Mouse (Mus musculus) right cerebral cortex, postnatal 36 days (tissue): ENCODE results near the gene Kcnk10.

Source experiments
- DNase-seq, 2 experiments: peaks; one replicate each; pipeline ENCODE4 v3.0.0; 2022; ENCODE audit warnings: low spot score in 2 of 2, mixed read lengths in 1 of 2

Gene Kcnk10

DNA sequence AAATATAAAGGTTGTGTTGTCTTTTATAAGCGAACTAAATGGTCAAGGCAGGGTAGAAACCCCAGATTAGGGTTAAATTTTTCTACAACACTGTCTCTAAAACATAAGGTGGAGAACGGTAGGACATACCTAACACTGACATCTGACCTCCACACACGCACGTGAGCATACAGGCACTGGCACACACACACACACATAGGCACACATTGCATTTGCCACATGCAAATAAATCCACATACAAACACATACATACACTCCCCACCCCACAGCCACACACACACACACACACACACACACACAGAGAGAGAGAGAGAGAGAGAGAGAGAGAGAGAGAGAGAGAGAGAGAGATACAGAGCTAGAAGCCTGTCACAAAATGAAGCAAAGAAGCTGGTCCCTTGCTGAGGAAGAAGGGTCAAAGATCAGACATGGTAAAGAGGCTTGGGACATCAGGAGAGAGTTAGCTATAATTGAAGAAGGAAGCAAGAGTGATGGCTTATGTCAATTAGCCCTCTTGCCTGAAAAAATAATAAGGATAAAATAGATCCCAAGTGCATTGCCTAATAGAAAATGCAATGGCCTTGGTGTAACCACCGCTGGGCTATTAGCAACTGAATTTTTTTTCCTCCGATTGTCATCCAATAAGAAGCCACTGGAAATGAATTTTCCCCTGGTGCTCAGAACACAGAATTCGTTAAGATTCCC lies 58.1 kb downstream of the Kcnk10 start:
- DNase-seq: no peak

DNA sequence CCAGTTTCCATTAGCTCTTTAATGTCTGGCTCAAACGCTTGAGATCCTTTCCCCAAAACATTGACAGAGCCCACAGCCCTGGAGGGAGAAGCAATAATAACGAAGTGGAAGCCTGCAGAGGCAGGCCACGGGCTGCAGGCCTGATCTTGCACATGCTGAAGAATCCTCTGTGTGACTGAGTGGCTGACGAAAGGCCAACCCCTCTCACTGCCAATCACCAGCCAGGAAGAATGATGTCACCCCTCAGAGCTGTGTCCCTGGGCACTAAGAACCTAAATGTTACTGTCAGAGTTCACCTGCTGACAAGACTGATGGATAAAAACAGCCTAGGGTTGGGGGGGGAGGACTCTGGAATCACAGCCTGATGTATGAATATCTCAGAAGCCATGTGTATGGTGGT lies 72.5 kb downstream of the Kcnk10 start:
- no peak for DNase-seq

DNA sequence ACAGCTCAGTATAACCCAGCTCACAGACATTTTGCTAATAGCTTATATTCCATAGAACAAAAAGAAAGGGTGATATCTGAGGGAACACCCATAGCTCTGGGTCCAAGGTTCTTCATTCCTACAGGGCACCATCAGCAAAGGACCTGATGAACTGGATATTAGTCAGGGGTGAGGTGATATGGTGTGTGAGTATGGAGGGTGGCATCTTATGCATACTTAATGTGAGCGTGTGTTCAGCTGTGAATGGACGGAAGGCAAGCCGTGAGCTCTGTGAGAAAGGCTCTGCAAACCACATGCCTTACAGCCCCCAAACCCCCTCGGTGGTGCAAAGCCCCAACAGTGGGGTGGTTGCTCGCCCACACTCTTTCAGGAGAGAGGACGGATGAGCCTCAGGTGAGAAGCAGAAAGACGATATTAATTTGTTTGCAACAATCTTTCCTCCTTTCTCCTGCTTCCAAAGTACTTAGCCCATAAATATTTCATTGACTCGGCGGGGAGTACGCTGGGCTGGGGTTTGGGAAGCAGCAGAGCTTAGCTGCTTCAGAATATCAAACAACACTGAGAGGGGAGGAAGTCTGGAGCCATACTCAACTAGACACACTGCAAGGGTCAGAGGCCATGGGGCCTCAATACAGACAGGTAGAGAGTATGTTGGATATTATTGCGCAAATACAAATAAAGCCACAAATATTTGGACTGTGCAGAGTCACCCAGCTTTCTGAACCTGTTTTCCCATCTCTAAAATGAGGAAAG lies 76.4 kb downstream of the Kcnk10 start:
- no peak for DNase-seq

DNA sequence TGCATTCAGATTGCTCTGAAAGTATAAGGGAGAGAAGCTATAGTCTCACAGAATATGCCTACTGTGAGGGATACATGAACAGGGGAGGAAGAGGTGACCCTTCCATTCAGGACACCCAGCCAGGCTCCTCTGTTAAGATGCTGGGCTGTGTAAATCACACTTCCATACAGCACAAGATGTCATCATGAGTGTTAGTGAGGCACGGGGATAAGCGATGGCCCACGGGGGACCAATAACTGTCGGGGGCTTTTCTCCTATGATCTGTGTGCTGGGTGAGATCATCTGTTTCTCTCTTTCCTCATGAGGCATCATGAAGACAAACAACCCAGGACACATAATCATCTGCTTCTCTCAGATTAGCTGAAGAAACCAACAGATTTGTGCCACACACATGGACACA lies 77.1 kb downstream of the Kcnk10 start:
- DNase-seq: no peak

DNA sequence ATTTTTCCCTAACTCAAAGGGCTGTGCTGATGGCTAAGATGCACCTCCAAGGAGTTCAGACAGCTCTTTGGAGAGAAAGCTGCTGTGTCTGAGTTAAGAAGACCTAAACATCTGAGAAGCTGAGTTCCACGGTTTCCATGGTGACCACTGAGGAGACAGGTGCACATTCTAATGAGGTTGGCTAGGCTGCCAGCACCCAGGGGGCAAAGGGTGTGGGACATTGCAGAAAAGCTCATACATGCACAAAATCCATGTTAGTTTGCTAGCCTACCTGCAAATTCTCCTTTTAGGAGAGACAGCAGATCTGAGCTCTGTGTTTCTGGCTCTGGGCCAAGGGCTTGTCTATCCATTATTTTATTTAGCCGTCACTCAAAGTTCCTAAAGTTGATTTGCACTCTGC lies 96.7 kb downstream of the Kcnk10 start:
- no peak for DNase-seq

DNA sequence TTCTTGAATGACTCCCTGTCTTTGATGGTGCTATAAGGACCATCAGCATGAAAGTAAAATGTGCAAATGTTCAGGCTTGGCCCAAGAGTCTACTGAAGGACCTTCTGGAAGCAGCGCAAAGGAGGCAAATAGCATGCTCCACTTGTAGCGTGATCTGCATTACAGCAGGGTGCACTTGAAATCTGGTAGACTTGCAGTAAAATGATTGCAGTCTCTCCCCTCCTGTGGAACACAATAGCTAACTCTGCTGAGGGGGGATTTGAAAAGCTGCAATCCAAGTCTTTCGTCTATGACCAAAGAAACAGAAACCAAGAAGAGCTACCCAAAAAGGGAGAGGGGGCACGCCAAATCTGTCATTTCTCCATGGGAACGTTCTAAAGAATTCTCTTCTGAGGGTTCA lies 97.1 kb downstream of the Kcnk10 start:
- no peak for DNase-seq

DNA sequence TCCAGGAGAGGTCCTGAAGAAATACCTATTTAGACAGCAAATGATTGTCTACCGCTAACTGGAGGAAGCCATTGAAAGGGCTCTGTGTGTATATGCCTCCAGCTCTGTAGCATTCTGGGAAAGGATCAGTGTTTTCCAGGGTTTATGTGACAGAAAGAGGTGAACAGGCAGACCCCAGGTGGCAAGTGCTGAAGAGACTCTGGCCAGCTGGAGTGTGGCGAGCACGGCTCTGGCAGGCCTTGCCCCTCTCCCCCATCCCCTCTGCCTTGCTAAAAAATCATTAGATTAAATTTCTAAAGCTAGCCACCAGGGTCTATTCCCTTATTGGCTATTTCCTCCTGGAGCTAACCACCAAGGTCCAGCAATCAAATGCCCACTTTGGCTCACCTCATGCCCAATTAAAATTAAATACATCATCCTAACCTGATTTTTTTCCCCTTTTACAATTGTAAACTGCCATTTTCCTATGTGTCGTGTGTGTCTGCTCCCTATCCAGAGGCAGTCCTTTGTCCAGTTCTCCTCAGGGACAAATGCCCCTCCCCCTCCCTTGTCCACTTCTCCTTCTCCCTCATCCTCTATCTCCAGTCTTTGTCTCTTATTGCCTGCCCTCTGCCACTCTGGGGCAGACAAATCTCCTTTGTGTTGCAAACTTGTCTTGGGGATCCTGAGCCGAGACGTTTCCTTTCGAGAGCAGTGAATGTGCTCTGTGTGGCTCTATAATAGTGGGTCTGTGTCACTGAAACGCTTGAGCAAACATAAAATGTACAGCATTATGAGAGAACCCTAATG lies 100.2 kb downstream of the Kcnk10 start:
- DNase-seq: no peak

DNA sequence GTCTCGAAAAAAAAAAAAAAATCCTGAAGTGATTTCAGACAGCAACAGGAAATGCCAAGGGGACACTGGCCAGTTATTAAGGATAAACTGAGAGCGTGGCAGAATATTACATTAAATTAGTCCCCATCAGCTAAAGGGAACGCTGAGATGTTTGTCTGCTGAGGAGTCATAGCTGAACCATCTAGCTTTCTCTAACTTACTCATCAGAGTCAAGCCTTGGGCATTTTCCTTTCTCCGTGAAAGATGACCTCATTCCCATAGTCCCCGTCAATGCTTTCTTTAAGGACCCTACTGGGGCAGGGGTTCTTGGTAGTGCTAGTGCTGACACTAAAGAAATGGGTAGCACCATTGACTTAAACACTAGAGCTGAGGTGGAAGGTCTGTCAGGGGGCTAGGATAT lies 106.9 kb downstream of the Kcnk10 start:
- no peak for DNase-seq

DNA sequence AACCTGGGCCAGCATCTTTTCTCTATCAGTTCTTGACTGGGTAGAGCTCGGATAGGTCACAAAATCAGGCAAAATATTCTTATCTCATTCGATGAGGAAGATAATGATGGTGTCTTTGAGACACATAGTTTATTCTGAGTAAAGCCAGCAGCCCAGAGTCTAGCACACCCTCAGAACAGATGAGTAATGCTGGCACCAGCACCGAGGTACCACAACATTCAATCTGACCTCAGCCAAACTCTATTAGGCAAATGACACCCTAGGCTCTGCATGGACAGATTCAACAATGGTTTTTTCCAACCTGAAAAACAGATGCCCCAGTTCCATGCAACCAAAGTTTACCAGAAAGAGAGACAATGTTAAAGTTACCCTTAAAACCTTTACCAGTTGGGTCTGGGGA lies 108.0 kb downstream of the Kcnk10 start:
- DNase-seq: no peak

DNA sequence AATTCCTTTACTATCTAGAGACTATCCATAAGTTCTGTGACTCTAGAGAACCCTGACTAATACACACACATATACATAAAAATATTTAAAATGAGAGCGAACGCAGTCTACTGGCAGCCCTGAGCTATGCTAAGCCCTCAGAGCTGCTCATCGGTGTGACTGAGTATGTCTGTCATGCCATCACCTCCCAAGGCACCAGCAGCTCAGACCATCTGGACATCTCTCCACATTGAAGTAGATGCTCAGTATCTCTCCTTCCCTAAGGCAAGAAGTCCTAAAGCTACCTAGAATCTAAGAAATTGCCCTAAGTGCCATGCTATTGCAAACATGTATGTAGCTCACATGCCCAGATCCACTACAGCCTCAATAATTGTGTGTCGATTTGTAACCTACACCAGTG lies 110.3 kb downstream of the Kcnk10 start:
- DNase-seq: no peak

DNA sequence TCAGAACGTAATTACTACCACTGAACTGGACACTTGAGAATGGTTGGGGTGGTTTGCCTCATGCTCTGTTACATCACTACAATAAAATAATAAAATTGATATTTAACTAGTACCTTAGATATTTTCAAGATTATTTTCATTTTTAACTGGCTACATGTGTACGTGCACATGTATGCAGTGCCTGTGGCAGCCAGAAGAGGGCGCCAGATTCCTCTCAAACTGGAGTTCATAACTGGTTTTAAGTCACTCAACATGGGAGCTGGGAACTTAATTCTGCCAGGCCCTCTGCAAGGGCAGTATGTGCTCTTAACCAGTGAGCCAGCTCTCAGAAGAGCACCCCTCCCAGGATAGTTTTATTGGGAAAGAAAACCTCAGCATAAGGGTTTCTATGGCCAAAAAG lies 118.2 kb downstream of the Kcnk10 start:
- DNase-seq: no peak

DNA sequence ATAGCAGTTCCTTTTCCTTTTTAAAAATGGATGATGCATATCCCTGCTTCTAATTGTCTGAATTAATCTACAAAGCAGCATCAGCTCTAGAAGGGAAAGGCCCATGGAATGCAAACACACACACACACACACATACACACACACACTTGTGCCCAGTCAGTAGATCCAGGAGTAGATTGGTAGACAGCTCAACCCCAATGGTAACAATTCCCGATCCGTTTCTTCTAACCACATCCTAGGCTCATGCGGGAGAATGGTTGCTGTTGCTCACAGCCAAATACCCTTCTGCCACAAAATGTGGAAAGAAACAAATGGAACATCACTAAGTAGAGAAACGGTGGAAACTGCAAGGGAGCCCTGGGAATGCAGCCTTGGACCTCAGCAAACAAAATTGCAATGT lies 119.2 kb downstream of the Kcnk10 start:
- no peak for DNase-seq

DNA sequence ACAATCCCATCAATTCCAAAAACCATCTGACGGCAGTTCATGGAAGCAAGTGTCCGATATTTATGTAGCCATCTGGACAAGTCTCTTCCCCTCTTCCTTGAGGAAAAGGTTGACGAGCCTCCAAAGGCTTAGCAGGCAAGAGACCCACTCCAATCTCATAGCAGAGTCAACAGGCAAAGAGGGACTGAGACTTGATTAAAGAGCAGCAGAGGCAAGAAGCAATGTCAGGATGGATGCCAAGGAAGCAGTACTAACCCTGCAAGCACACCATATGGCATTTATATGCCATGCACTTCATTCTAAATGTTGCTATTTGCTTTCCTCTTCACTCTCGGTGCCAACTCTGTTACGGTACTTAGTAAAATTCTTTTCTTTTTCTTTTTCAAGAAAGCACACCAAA lies 119.6 kb downstream of the Kcnk10 start:
- no peak for DNase-seq

DNA sequence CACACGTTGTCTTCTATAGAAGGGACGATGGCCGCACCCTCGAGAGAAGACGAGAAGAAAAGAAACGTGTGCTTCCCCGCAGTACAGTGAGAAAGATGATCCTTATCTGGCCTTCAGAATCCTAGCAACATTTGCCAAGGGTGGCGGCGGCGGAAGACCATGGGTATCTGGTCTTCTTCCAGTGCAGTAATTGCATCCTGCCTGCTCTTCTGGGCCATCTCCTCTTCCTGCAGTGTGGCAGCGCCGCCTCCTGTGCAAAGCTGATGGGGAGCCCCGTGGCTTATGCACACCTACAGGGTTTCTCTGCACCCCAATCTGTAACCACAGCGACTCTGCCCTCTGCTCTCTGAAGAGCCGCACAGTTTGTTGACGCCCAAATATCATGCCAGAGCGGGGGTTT lies 124.9 kb downstream of the Kcnk10 start:
- DNase-seq: no peak

DNA sequence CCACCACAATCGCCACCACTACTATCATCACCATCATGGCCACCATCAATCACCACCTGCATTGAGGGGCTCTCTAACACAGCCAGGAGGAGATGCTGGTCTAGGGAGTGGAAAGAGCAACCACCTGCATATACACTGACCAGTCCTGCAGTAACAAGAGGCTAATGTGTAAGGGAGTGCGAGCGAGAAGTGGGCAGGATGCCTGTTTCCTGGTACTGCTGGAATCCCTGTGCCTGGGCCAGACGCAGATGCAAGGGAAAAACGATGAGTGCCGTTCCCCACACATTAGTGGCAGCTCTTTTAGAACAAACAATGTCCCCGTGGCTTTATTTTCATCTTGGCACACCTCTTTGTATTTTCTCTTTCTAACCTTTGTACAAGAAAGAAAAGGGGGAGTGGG lies 125.5 kb downstream of the Kcnk10 start:
- DNase-seq: no peak

DNA sequence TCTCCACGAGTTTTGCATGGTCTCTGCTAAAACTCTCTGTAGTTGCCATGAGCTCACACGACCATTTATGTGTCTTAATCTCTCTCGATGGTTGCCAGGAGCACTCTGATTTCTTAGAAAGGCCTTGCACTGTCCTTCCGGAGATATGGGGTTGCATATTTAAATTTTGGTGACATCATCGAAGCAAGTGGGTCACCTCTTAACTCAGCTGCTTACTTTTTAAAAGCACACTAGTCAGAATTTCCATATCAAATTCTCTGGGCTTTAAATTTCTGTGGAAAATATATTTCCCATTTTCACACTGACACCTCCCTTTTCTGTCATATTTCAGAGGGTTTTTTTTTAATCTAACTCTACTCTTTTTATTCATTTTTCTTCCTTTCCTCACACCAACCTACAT lies 132.5 kb downstream of the Kcnk10 start:
- DNase-seq: no peak

DNA sequence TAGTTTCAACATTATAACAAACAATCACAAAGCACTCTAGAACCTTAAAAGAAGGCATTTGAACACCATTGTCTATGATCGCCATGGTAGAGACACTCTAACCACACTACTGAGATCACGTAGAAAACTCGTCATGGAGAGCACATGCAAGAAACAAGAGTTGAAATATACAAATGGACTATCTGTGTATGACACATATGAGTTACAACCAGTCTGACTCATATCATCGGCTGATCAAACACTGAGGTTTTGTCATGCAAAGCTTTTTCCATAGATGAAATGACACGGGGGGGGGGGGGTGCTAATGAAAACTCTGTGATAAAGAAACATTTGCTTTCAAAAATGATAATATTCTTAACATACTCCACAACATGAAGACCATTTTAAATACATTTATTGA lies 133.2 kb downstream of the Kcnk10 start:
- no peak for DNase-seq

DNA sequence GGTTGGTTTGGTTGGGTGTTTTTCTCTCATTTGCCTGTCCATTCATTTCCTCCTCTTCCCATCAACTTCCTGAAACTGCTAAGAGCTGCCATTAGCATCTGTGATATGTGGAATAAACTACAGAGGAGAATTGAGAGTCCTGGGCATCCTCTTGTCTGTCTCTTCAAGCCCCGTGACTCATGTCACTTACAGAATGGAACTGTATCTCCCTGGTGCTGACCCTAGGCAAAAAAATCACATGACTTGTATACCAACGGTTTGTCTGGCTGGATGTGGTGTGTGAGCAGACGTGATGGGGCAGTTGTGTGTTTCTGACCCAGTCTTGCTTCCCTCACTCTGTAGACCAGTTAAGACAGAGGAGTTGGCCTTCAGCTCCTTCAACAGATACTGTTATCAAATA lies 134.4 kb downstream of the Kcnk10 start:
- DNase-seq: no peak

DNA sequence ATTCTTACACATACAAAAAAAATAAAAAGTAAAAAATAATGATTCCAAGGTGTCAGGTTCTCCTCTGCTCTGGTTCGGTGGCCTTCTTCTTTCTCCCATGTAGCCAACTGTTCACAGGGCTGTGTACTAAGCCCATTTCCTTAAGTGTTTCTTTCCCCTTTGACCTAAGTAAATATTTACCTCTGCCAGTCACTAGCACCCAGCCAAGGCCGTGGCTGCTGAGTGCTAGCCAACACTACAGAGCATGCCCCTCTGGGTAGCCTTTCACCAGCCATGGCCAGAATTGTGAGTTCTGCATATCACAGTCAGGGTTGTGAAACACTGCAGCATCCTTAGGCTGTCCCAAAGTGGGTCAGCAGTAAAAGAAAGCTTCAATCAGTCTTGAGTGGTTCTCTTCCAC lies 140.0 kb downstream of the Kcnk10 start:
- no peak for DNase-seq

DNA sequence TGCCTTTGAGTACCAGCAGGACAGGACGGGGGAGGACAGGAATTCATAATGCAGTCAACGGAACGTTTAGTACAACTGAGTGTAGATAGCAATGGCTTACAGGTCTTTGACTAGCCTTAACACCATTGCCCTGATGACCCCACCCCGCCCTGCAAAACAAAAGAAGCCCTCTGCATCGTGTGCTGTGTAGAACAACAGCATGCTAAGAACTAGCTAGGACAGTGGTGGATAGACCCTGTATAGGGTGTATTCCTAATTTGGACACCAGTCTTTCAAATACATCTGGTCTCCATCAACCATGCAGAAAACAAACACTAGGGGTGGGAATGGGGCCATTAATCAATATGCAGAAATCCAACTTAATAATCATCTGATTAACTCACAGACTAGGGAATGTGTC lies 147.4 kb downstream of the Kcnk10 start:
- no peak for DNase-seq

DNA sequence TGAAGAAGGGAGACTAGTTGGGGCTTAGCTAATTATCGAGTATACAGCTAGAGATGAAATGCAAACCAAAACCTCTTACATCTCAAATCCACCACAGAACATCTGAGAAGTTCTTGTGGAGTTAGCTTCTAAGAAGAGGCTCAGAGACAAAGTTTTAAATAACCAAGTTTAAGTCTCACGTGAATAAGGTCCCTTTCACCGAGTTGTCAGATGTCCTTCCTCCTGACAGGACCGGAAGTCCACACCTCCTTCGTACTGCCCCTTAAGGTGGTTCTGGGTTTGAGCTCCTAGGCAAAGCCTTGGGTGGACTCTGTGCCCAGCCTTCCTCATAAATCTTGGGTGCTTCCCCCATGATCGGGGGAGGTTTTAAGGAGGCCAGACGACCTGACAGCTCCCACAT lies 156.8 kb downstream of the Kcnk10 start:
- no peak for DNase-seq

DNA sequence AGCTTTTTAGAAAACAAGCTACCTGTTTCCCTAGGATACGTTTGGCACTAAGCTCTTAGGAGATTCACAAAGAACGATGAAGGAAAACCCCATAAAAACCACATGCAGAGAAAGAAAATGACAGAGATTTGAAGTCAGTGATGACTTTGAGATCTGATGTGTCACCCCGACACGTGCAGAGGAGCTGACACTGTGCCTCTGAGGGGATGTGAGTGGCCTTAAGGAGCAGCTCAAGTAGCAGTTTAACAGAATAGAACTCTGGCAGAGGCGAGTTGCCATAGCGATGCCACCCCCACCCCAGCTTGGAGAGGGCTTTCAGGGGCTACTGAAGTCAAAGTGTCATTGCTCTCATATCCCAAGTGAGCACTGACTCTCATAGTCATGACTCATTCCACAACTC lies 158.3 kb downstream of the Kcnk10 start:
- no peak for DNase-seq

DNA sequence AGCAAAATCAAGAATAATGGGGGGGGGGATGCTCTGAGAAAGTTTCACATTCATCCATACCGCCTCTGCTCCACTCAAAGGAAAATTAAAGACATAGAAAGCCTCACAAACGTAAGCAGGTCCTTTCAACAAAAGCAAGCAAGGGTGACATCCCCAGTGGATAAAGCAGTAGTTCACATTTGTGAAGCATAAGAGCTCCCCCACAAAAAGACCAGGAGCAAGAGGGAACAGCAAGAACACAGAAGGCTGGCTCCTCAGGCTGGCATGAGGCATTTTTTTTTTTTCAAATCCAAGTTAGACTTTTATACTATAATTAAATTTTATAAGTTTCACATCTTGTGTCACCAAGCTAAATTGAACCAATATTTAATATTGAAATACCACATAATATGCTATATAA lies 168.5 kb downstream of the Kcnk10 start:
- no peak for DNase-seq
